Mouse (Mus musculus) embryo, embryonic 11.5 days (tissue): ENCODE results near the gene Gm20662.

Experiments used
- DNase-seq: peaks from one replicate; pipeline ENCODE4 v3.0.0-alpha.2; 2012; ENCODE audit warnings: low read depth, low spot score

Gm20662 gene

GRCm38 (mm10) chr9:107996049-107996448 lies at the start of gene Gm20662:
TSS of gene Gm20662 (plus strand) at chr9:107996349.
- no peak for DNase-seq

- no peak for DNase-seq
Observed at GRCm38 (mm10) chr9:107947241-107948194, 48.6 kb upstream of the Gm20662 start.

- DNase-seq: no peak
Observed at GRCm38 (mm10) chr9:107949184-107949921, 46.8 kb upstream of the Gm20662 start.

- no peak for DNase-seq
Observed at GRCm38 (mm10) chr9:107949922-107950235, 46.3 kb upstream of the Gm20662 start, which contains the start of gene Traip. TSS of gene Traip (plus strand) at chr9:107950136.

GRCm38 (mm10) chr9:107950460-107951355 lies 45.4 kb upstream of the Gm20662 start:
- DNase-seq: peak; percentile 85

- no peak for DNase-seq
Observed at GRCm38 (mm10) chr9:107955613-107956289, 40.4 kb upstream of the Gm20662 start.

- no peak for DNase-seq
Observed at GRCm38 (mm10) chr9:107957141-107957540, 39.0 kb upstream of the Gm20662 start.

GRCm38 (mm10) chr9:107959896-107960295 lies 36.3 kb upstream of the Gm20662 start:
- no peak for DNase-seq

GRCm38 (mm10) chr9:107960928-107961327 lies 35.2 kb upstream of the Gm20662 start:
- DNase-seq: no peak

GRCm38 (mm10) chr9:107961351-107961762 lies 34.8 kb upstream of the Gm20662 start:
- no peak for DNase-seq

GRCm38 (mm10) chr9:107961881-107962280 lies 34.3 kb upstream of the Gm20662 start:
- DNase-seq: no peak

GRCm38 (mm10) chr9:107962916-107963315 lies 33.2 kb upstream of the Gm20662 start:
- no peak for DNase-seq

- peak; percentile 83 for DNase-seq
Observed at GRCm38 (mm10) chr9:107963700-107964099, 32.4 kb upstream of the Gm20662 start.

- DNase-seq: no peak
Observed at GRCm38 (mm10) chr9:107964681-107965080, 31.5 kb upstream of the Gm20662 start.

GRCm38 (mm10) chr9:107966676-107967075 lies 29.5 kb upstream of the Gm20662 start:
- no peak for DNase-seq

- no peak for DNase-seq
Observed at GRCm38 (mm10) chr9:107967437-107967836, 28.7 kb upstream of the Gm20662 start.

- DNase-seq: no peak
Observed at GRCm38 (mm10) chr9:107968531-107968930, 27.6 kb upstream of the Gm20662 start.

GRCm38 (mm10) chr9:107970311-107970710 lies 25.8 kb upstream of the Gm20662 start:
- no peak for DNase-seq

GRCm38 (mm10) chr9:107971690-107972541 lies 24.2 kb upstream of the Gm20662 start:
- no peak for DNase-seq
